Mouse (Mus musculus) E14TG2a.4 (cell line): Measurements from ENCODE around the gene Fam192a.

ENCODE experiments used
- CTCF ChIP-seq: conservative IDR thresholded peaks from 2 replicates; pipeline ENCODE4 v1.5.1; 2014; ENCODE audit warnings: low read length
- POU5F1 ChIP-seq: IDR thresholded peaks from 2 replicates; pipeline ENCODE4 v1.6.1; 2014; ENCODE audit warnings: low read length, borderline replicate concordance

GRCm38 (mm10) chr8:94604030-94604429 lies 2.2 kb upstream of the Fam192a start:
- TF ChIP-seq CTCF (no peak), POU5F1 (no peak)
